In genomic region chr13:95849501-95850007, GRCm38 (mm10) we compare ENCODE assay signal across 13 mouse cellular contexts. TPM values are rescaled to one million over a fixed set of nuclear protein-coding genes. Genes with fewer than 3 reads are reported as not detected.
A peak's percentile ranks its signal among the peaks of the same experiment; 100 is the strongest.
DNase-seq lines count a peak whose midpoint lies in the region; ATAC-seq and TF ChIP-seq lines count a peak whose summit lies in the region.
"Had no signal": no experiment of that assay in that cellular context is flagged by ENCODE, and none has a peak within 500 bp of the region (broad histone marks: within the 10 kb centered on the region; RNA-seq: fewer than 3 reads in every experiment).

No protein-coding gene starts in this region.

- no peak overlapping the region for H3K4me3 ChIP-seq in hindbrain, postnatal 0 days (ENCODE audit: low read length)
- no peak overlapping the region for H3K4me3 ChIP-seq in neural tube, embryonic 14.5 days (ENCODE audit: low read depth, low read length)
- H3K4me3 ChIP-seq: heart, embryonic 10.5 days; lung, embryonic 15.5 days had no signal

- no peak for TF ChIP-seq CTCF in hindbrain, postnatal 0 days (IDR thresholded peaks at IDR 0.05; ENCODE audit: low read depth)

- no peaks in the 10 kb centered on the region for H3K36me3 ChIP-seq in hindbrain, postnatal 0 days (ENCODE audit: insufficient read depth, low read length)
- no peaks in the 10 kb centered on the region for H3K36me3 ChIP-seq in neural tube, embryonic 14.5 days (ENCODE audit: control insufficient read depth, insufficient read depth, low read length)
- H3K36me3 ChIP-seq: heart, embryonic 10.5 days; lung, embryonic 15.5 days had no signal

- H3K27ac ChIP-seq in hindbrain, postnatal 0 days, result no peak overlapping the region
- no peak overlapping the region for H3K27ac ChIP-seq in neural tube, embryonic 14.5 days (ENCODE audit: low read depth, low read length)
- H3K27ac ChIP-seq: heart, embryonic 10.5 days; kidney, postnatal 0 days; lung, embryonic 15.5 days had no signal

- H3K4me1 ChIP-seq in hindbrain, postnatal 0 days (ENCODE audit: insufficient read depth, low read length), result no peaks in the 10 kb centered on the region
- no peaks in the 10 kb centered on the region for H3K4me1 ChIP-seq in neural tube, embryonic 14.5 days (ENCODE audit: control insufficient read depth, insufficient read depth, low read length)
- H3K4me1 ChIP-seq: lung, embryonic 15.5 days had no signal

- no peaks in the 10 kb centered on the region for H3K27me3 ChIP-seq in hindbrain, postnatal 0 days (ENCODE audit: insufficient read depth, low read length)
- H3K27me3 ChIP-seq in neural tube, embryonic 14.5 days (ENCODE audit: control insufficient read depth, insufficient read depth, low read length), result no peaks in the 10 kb centered on the region
- H3K27me3 ChIP-seq: CH12.LX; lung, embryonic 15.5 days had no signal

- H3K9me3 ChIP-seq in hindbrain, postnatal 0 days (ENCODE audit: low read length), result no peaks in the 10 kb centered on the region
- H3K9me3 ChIP-seq in neural tube, embryonic 14.5 days (ENCODE audit: control insufficient read depth, low read length), result no peaks in the 10 kb centered on the region
- H3K9me3 ChIP-seq: heart, embryonic 10.5 days; lung, embryonic 15.5 days had no signal

- intact Hi-C loops in gastrocnemius, postnatal 14 days (cut with DNase I; ENCODE audit: low total_unique reads), result no loop called here

- WGBS in hindbrain, postnatal 0 days, result 32% methylated on average over 7 of the region's 7 CpGs
- WGBS in neural tube, embryonic 14.5 days, result 49% methylated on average over 7 of the region's 7 CpGs

- H3K4me2 ChIP-seq in hindbrain, postnatal 0 days (ENCODE audit: low read depth, low read length), result no peak overlapping the region
- H3K4me2 ChIP-seq in neural tube, embryonic 14.5 days (ENCODE audit: low read depth, low read length), result no peak overlapping the region
- H3K4me2 ChIP-seq: lung, embryonic 15.5 days had no signal

- peak; percentile 59 for DNase-seq in layer of hippocampus, adult 11-12 months (ENCODE audit: low spot score)
- DNase-seq in layer of hippocampus, adult 9-10 months (ENCODE audit: low spot score), result no peak
- peak; percentile 36 for DNase-seq in hindbrain, postnatal 0 days (ENCODE audit: low spot score)
- no peak for DNase-seq in lung, adult 18-20 months
- DNase-seq in gastrocnemius, postnatal 14 days, result no peak

- ATAC-seq in common myeloid progenitor, adult 5-6 weeks (replicated peaks; ENCODE audit: low read depth, poor library complexity, severe bottlenecking), result peak; percentile 52
- peak; percentile 74 for ATAC-seq in hindbrain, postnatal 0 days
- peak; percentile 46; the same call in 1 of the 2 replicates for ATAC-seq in neural tube, embryonic 14.5 days (ENCODE audit: low read depth)
- ATAC-seq in CD4-positive, CD25-positive, alpha-beta regulatory T cell, adult 4 months, result no peak
- ATAC-seq: activated CD4-positive, CD25-positive, alpha-beta regulatory T cell, adult 4 months had no signal

- H3K9ac ChIP-seq in hindbrain, postnatal 0 days (replicated peaks; ENCODE audit: low read length), result no peak overlapping the region
- H3K9ac ChIP-seq in neural tube, embryonic 14.5 days (replicated peaks; ENCODE audit: low read depth, low read length), result no peak overlapping the region
- H3K9ac ChIP-seq: lung, embryonic 15.5 days had no signal

RNA-seq across cellular contexts. Expression of gene Iqgap2, which starts 42.2 kb away (rescaled TPM):
- 185 and 209 TPM in 2 replicates for total RNA-seq in common myeloid progenitor, adult 5-6 weeks (2017)
- 2.9 and 5.0 TPM in 2 replicates for total RNA-seq in hindbrain, postnatal 0 days (2014; rRNA removed)
- 3.1 and 3.2 TPM in 2 replicates for polyA plus RNA-seq in hindbrain, postnatal 0 days (2015; fragmentation: Nextera tagmentation; extraction: Ambion mirVana)
- polyA plus RNA-seq in neural tube, embryonic 14.5 days (2014; fragmentation: Nextera tagmentation; extraction: Ambion mirVana), result 2.0 and 2.8 TPM in 2 replicates
- polyA plus RNA-seq in CD4-positive, CD25-positive, alpha-beta regulatory T cell, adult 4 months (2017; shearing (Covaris generic)), result 10 to 100 TPM; 14.2 to 14.7 TPM
- 1 to 10 TPM; 2.4 to 2.7 TPM for total RNA-seq in gastrocnemius, postnatal 14 days (2021)

Comparison
In these comparisons a context has a peak if more than half of its experiments do, and no peak if none do; other contexts are left out.
1. DNase-seq: peak in layer of hippocampus, adult 11-12 months (single experiment) and hindbrain, postnatal 0 days (single experiment); none in layer of hippocampus, adult 9-10 months (single experiment), lung, adult 18-20 months (0 of 2) and gastrocnemius, postnatal 14 days (single experiment).
2. RNA of gene Iqgap2, which starts 42.2 kb away (total RNA-seq): 185 to 209 TPM in common myeloid progenitor, adult 5-6 weeks; 2.9 to 5.0 TPM in hindbrain, postnatal 0 days and 2.4 to 2.7 TPM in gastrocnemius, postnatal 14 days; every median in the first group is over 10 times any median in the second.